Mouse (Mus musculus) lung, adult 2 months (tissue): ENCODE measurements around the gene Strbp. TPM values are rescaled to one million over a fixed set of nuclear protein-coding genes. Genes with fewer than 3 reads are reported as not detected.

ENCODE experiments used
- DNase-seq: peaks from one replicate; pipeline ENCODE4 v3.0.0; 2022
- H3K4me1 ChIP-seq: fragments of 200-500 bp; 2 replicates; pipeline ENCODE4 v1.6.1; 2011; ENCODE audit warnings: low read length; ENCODE audit not compliant: control insufficient read depth, insufficient read depth
- H3K4me3 ChIP-seq: fragments of 200-500 bp; replicated peaks from 2 replicates; pipeline ENCODE3; 2011; ENCODE audit warnings: low read depth, mild to moderate bottlenecking, control low read depth, low read length; ENCODE audit errors: extremely low read depth
- CTCF ChIP-seq: fragments of 200-500 bp; IDR thresholded peaks from 2 replicates; pipeline ENCODE4 v1.5.1; 2011; ENCODE audit warnings: mild to moderate bottlenecking, low read length, control low read depth; ENCODE audit not compliant: insufficient read depth
- POLR2A ChIP-seq: fragments of 200-500 bp; IDR thresholded peaks from 2 replicates; pipeline ENCODE4 v1.6.1; 2011; ENCODE audit warnings: low read depth, mild to moderate bottlenecking, control low read depth, low read length, borderline replicate concordance; ENCODE audit errors: extremely low read depth
- WGBS: fragments of 180-500 bp; shearing (Covaris S2); methylation state at CpG from one replicate; pipeline ENCODE4 v1.1.7; 2018; 5-methylcytosine and 5-hydroxymethylcytosine counted together
- polyA plus RNA-seq: library from polyadenylated mRNA; depleted of rRNA; stranded (reverse); fragments of >200 nt; gene quantifications from 2 replicates; pipeline ENCODE4 v1.2.3, GENCODE M21; 2012; rRNA removed

Strbp gene
- polyA plus RNA-seq, 1 experiment, result 4.0 TPM

DNA sequence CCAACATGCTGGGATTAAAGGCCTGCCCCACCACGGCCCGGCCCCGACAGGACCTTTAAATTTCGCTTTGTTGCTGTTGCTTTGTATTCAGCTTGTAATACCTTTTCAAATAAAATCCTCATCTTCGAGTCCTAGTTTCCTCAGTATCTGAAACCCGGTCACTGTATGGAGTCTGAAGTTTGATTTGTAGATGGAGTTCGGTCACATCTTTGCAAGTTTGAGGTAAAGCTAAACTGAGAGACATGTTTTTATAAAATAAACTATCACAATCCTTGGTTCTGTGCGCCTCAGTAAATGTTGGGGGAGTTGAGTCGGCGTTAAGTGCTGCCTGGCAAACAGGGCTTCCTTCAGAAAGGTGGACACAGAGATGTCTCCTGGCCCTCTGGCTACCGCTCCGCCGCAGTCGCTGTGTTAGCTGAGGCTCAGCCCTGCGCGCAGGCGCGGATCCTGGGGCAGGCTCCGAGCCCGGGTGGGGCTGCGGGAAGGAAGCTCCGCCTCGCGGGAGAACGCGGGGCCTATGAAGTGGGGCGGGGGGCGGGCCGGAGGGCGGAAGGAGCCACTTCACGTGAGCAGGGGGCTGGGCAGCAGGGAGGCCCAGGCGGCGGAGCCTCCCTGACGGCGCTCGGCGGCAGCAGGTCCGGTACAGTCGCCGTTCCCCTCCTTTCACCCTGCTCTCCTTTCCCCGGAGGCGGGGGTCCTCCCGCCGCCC lies 251.8 kb downstream of the Strbp start:
- WGBS, result 5% methylated on average over 44 of the region's 44 CpGs
- TF ChIP-seq CTCF (no peak), POLR2A (peak; percentile 90)
- Histone ChIP-seq H3K4me1 (peaks cover 5% of the 10 kb centered on the region), H3K4me3 (peak overlapping the region; percentile 66)
- peak; percentile 90 for DNase-seq

DNA sequence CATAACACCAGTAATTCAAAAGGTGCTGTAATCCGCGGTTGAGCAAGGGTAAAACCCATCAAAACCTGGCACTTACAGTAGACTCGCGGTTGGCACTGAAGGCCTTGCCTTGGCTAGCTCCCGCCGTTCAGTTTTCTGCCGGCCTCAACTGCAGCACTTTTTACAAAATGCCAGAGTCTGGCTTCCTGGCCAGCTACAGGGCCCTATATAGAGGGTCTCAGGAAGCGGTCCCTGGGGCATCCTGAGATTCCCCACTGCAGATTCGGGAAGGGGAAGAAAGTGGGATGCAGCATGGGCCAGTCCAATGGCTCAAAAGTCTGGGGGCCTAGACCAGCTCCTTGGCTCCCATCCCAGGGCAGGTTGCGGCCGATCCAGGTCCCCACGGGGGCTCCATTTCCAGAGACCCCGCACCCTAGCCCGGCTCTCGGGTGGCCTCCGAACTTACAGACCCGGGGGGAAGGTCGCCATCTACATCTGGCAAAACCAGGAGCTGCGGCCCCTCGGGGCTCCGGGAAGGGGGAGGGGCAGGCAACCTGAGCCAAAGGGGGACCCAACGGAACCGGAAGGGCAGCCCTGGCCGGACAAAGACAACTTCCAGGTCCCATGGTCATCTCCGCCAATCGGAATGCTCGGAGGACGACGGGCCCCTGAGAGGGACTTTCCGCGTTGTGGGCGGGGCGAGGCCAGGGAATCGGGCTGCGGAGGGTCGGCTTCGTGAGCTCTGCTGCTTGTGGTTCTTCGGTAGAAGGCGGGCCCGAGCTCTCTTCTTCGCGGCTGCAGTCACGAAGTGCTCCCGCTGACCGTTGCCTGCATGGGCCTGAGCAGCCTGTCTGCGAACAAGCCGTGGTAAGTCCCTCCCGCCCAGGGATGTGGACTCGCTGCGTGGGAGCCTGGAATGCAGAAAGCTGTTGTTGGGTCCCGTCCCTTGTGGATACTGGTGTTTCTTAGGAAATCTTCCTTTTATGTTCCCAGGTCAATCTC lies 260.8 kb downstream of the Strbp start, which contains the start of the genes Zbtb26, Zbtb6 and Rabgap1:
TSS of gene Zbtb26 (minus strand) at position 525 of the 981 bp plus-strand sequence.
TSS of gene Zbtb6 (minus strand) at position 561 of the 981 bp plus-strand sequence.
TSS of gene Rabgap1 (plus strand) at position 669 of the 981 bp plus-strand sequence.
- H3K4me3 ChIP-seq, result peak within 1 kb of the TSS; percentile 79
- DNase-seq, result peak; percentile 96
- WGBS, result under 1% methylated on average over 51 of the region's 51 CpGs
- TF ChIP-seq POLR2A (peak; percentile 87), CTCF (no peak)
- no peaks in the 10 kb centered on the region for H3K4me1 ChIP-seq

Other genes with a start within 250 kb of the Strbp start
- gene Gpr21, start 187.5 kb downstream of the Strbp start, polyA plus RNA-seq, result 0.33 and 0.73 TPM in 2 replicates
- 1.7 and 2.4 TPM in 2 replicates for gene Crb2, start 72.4 kb upstream of the Strbp start, polyA plus RNA-seq